Mouse (Mus musculus) brain, adult 2 months (tissue): ENCODE results near the gene Khsrp.

Experiments used
- DNase-seq: peaks from one replicate; pipeline ENCODE4 v3.0.0; 2011; ENCODE audit warnings: low read depth, low spot score

Khsrp gene

DNA sequence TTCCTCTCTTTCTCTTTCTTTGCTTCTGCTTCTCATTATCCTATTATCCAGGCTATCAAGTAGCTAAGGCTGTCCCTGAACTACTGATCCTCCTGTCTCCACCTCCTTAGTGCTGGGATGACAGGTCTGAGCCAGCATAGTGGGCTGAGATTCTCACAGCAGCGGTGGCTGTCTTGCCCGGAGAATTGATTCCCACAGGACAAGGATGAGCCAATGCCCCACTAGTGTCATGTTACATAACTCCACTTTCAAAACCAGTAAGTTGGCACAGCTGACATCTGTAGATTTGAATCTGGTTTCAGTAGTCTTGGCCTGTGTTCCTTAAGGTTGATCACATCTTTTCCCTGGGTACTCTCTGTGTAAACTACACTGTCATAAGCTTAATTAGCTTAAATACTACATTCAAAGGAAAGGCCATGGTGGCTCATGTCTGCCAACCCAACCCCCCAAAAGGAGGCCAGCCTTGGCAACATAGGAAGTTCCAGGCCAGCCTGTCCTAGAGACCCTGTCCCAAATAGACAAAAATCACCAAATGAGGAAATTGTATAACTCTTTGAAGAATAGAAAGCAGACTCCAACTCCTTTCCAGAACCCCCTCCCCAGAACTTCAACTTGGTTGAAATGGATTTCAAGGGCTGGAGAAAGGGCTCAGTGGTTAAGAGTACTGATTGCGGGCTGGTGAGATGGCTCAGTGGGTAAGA, 45.1 kb downstream of the Khsrp start:
- no peak for DNase-seq

DNA sequence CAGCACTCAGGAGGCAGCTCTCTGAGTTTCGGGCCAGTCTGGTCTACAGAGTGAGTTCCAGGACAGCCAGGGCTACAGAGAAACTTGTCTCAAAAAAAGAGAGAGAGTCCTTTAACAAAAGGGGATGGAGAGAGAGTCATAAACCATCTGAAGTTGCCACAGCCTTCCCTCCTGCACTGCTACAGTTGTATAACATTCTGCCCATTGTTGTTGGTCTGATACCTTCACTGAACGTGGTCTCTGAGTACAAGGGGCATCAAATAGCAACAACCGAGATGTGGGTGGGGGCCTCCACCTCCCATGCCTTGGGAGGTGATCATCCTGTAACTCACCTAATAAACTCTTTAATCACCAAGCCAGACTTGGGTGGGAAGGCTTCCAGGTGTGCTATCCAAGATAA, 45.7 kb downstream of the Khsrp start:
- DNase-seq: no peak

DNA sequence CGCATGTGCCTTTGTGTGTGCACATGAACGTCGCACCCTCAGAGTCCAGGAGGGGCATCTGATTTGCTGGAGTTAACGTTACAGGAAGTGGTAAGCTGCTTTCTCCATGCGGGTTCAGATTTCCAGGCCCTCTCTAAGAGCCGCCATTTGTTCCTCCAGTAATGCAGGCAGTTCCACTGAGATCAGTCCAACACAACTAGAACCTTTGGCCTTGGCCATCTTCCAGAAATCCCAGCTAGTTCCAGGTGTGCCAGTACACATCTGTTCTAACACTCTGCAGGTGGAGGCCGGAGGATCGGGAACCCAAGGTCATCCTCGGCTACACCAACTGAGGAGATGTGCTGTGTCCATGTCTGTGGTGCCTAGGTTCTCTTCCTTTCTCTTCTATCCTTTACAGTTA, 46.4 kb downstream of the Khsrp start:
- DNase-seq: no peak

DNA sequence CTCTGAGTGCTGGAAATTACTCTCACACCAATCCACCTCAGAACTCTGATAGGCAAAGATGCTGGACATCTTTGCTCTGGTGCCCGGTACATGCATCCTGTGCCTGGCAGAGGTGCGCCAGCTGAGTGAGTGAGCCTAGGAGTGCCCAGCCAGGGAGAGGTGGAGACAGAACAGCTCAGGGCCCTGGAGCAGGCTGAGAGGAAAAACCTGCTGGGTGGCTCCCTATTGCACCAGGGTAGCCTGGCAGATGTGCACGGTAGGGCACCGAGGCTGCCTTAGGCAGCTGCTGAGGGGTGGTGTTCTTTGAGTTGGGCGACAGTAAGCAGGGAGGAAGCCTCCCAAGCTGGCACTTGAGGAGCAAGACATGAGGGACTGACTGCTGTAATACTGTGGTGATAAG, 49.3 kb downstream of the Khsrp start, which contains the start of gene Acer1:
Gene Acer1 (minus strand): TSS at position 114 of the 400 bp plus-strand sequence.
- no peak for DNase-seq

DNA sequence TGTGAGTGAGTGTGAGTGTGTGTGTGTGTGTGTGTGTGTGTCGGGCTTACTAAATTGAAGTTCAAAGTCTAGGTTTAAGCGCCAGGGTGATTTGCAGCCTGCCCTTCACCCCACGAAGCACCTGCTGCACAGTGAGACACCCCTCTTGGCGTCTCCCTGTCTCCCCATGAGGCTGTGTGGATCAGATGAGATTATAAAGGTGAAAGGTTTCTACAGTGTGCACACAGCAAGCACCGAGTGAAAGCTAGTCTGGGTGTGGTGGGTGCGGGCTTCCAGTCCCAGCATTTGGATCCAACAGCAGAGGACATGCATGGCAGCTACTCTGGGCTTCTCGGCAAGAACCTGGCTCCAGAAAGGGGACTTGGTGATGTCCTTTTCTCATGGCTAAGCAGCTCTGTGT, 50.3 kb downstream of the Khsrp start:
- DNase-seq: no peak

DNA sequence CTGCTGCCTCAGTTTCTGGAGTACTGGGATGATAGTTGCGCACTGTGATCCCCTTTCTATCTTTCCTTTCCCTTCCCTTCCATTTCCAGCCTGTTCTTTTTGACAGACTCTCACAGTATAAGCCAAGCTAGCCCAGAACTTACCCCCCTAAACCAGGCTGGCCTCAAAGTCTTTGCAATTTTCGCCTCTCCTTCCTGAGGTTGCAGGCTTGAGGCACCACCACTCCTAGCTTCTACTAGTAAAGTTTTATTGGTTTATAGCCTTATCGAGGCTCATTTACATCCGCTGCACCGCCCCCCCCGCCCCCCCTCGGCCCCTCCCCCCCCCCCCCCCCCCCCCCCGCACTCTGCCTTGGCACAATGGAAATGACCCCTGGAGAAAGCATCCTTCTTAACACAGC, 51.8 kb downstream of the Khsrp start:
- DNase-seq: no peak

DNA sequence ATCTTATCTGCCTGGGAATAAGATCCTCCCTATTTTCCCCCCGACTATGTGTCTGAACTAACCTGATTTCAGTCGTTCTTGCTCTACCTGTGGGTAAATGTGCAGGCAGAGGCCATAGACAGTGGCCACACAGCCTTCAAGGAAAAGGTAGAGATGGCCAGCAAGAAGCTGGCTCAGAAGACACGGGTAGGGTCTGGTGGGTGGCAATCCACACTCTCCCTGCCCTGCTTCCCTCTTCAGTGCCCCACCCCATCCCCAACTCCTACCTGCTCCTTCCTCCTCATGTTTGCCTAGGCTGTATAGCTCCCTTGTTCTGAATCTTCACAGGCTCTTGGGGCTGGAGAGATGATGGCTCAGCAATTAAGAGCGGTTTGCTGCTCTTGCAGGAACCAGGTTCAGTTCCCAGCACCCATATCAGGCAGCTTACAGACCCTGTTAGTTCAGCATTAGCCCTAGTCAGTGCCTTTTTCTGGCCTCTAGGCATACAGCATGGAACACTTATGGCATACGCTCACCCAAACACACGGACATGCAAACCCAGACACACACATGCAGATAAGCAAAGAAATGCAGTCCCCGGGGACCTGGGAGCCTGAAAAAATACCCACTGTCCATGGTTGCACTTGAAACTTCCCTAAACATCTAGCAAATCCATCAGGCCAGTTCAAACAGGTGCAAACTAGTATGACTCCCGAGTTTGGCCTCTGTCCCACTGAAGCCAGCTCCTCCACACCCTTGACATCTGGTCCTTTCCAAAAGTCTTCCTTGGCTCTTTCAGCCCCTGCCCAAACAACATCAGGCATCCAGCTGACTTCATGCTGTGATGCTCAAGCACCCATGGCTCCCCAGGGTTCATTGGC, 54.6 kb downstream of the Khsrp start:
- no peak for DNase-seq

DNA sequence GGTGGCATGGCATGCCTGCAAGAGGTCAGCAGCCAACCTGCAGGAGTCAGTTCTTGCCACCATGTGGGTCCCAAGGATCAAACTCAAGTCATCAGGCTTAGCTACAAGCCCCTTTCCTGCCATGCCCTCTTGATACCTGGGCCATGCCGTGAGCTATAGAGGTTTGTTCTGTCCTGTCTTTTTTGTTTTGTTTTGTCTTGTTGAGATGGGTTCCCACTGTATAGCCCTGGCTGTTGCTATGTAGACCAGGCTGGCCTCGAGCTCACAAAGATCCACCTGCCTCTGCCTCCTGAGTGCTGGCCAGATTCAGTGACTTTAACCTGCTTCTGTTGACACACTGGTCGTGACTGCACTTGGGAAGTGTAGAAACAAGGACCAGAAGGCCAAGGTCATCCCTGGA, 55.9 kb downstream of the Khsrp start:
- no peak for DNase-seq

DNA sequence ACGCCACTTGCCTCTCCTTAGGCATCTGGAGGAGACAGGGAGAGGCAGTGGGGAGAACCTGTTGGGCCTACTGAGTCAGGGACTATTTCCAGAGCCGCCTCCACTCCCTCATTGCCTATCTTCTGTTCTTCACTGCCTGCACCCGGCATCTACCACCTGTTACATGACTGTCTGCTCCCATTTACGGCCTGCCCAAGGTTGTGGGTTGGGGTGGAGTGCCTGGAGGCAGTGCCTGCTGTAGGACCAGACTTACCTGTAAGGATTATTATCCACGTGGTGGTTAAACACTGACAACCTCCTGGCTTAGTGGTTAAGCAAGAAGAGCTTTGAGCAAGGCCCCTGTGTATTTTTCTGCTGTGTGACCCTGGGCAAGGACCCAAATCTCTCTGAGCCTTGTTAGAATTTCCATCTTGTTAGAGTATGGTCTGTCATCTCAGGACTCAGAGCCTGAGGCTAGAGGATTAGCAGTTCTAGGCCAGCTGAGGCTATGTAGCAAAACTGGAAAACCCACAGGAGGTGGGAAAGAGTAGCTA, 56.5 kb downstream of the Khsrp start:
- peak; percentile 34 for DNase-seq

DNA sequence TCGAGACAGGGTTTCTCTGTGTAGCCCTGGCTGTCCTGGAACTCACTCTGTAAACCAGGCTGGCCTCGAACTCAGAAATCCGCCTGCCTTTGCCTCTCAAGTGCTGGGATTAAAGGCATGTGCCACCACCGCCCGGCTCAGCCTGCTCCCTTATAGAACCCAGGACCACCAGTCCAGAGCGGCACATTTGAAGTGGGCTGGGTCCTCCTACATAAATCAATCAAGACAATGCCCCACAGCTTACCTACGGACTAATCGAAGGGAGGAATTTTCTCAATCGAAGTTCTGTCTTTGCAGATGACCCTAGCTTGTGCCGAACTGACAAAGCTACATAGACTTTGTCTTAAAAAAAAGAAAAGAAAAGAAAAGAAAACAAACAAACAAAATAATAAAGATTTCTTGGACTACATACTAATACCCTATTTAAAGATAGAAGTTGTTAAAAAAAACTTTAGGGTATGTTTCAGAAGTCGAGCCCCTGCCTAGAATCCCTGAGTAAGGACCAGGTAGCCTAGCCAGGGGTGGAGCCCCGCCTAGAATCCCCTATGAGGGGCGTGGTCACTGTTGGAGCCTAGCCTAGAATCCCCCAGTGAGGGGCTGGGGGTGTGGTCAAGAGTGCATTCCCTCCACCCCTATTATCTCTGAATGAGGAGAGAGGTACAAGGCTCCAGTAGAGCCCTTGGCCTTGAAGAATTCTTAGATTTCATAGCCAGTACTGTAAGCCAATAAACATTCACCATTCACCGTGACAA, 57.2 kb downstream of the Khsrp start:
- DNase-seq: no peak
